Mouse (Mus musculus) kidney, postnatal 0 days (tissue): Measurements from ENCODE around the gene Npnt. TPM values are rescaled to one million over a fixed set of nuclear protein-coding genes. Genes with fewer than 3 reads are reported as not detected.

Experiments used
- ATAC-seq: fragments of 200-750 bp; cut with Nextera tagmentation; replicated peaks from 2 replicates; pipeline ENCODE4 v1.8.0; 2017; ENCODE audit warnings: low read depth, moderate number of reproducible peaks, moderate TSS enrichment, moderate library complexity; ENCODE audit not compliant: low FRiP score
- DNase-seq: peaks from one replicate; pipeline ENCODE4 v3.0.0-alpha.2; 2016; ENCODE audit warnings: low spot score
- H3K27ac ChIP-seq: fragments of 300-500 bp; sonication (generic); 2 replicates; pipeline ENCODE4 v1.5.1; 2014; ENCODE audit warnings: mild to moderate bottlenecking
- H3K27me3 ChIP-seq: fragments of 300-500 bp; sonication (generic); 2 replicates; pipeline ENCODE4 v1.6.1; 2014; ENCODE audit warnings: low read length, mixed read lengths; ENCODE audit not compliant: insufficient read depth
- H3K36me3 ChIP-seq: fragments of 300-500 bp; sonication (generic); 2 replicates; pipeline ENCODE4 v1.6.1; 2014; ENCODE audit warnings: low read length, mixed read lengths; ENCODE audit not compliant: insufficient read depth
- H3K4me1 ChIP-seq: fragments of 300-500 bp; sonication (generic); replicated peaks from 2 replicates; pipeline ENCODE4 v1.6.1; 2014; ENCODE audit warnings: antibody characterized with exemption, low read length, mixed read lengths; ENCODE audit not compliant: insufficient read depth
- H3K4me2 ChIP-seq: fragments of 300-500 bp; sonication (generic); 2 replicates; pipeline ENCODE4 v1.6.1; 2014; ENCODE audit warnings: mild to moderate bottlenecking, low read length, moderate library complexity, mixed read lengths
- H3K4me3 ChIP-seq: fragments of 300-500 bp; sonication (generic); replicated peaks from 2 replicates; pipeline ENCODE4 v1.5.1; 2014; ENCODE audit warnings: low read depth, low read length
- H3K9ac ChIP-seq: fragments of 300-500 bp; sonication (generic); 2 replicates; pipeline ENCODE4 v1.6.1; 2014; ENCODE audit warnings: low read depth, low read length
- H3K9me3 ChIP-seq: fragments of 300-500 bp; sonication (generic); replicated peaks from 2 replicates; pipeline ENCODE4 v1.6.1; 2016; ENCODE audit warnings: low read length, inconsistent platforms, mixed read lengths
- CTCF ChIP-seq: IDR thresholded peaks from 2 replicates; pipeline ENCODE4 v1.5.1; 2016; ENCODE audit warnings: antibody characterized with exemption, low read depth, mild to moderate bottlenecking, moderate library complexity
- WGBS: fragments of 180-500 bp; shearing (Covaris S2); extraction: QIAGEN DNeasy Blood & Tissue Kit; methylation state at CpG from one replicate; pipeline ENCODE4 v1.1.7; 2014; 5-methylcytosine and 5-hydroxymethylcytosine counted together
- polyA plus RNA-seq: library from polyadenylated mRNA; unstranded; fragments of >200 nt; fragmentation: Nextera tagmentation; extraction: Ambion mirVana; gene quantifications from 2 replicates; pipeline ENCODE4 v1.2.1, GENCODE M21; 2015

Npnt gene
- polyA plus RNA-seq: 229 and 252 TPM in 2 replicates

DNA sequence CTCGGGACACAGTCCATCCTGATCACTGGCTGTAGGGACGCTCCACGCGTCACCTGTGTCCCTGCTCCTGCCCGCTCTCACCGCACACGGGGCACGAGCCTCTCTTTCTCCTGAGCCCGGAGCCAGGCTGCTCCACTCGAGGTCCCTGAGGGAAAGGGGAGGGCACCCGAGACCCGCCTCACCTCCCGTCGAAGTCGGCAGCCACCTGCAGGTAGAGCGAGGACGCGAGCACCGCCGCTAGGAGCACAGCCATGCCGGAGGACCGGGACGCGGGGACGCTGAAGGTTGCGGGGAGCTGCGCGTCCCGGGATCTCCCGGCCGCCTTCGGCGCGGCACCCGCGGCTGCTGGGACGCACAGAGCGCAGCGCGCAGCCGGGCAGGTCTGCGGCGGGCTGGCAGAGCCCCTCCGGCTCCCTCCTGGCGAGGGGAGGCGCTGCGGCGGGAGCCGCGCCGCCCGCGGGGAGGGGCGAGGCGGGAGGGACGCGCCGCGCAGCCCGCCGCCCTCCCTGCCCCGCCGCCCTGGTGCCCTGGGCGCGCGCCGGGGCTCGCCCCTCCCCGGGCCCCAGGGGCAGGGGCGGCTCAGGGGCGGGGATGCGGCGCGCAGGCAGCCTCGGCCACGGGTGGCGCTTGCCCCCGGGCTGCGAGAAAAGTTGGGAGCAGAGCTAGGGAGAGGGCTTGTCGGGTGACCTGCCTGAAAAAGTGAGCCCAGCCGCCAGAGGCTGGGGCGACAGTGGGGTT, at the start of gene Npnt:
TSS of gene Npnt (minus strand) at position 501 of the 738 bp plus-strand sequence.
- under 1% methylated on average over 60 of the region's 82 CpGs for WGBS

DNA sequence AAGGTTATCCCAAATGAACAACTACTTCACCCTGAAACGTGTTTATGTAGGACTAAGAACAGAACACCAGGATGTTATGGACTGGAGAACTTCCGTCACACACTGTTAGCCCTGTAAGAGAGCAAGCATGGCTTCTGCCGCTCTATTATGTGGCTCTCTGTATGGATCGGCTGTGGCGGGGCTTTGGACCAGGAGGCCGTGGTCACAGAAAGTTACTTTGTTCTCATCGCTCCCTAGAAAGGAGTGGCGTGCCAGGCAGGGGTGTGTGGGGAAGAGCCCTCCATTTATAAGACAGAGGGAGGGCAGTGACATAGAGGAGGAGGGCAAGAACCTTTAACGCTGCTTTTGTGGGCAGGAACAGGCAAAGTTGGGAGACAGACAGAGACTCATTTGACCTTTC, 46.2 kb upstream of the Npnt start:
- no peak for DNase-seq
- Histone ChIP-seq H3K36me3 (no peaks in the 10 kb centered on the region), H3K27ac (no peak overlapping the region), H3K9ac (no peak overlapping the region), H3K4me2 (no peak overlapping the region), H3K4me1 (no peaks in the 10 kb centered on the region), H3K9me3 (no peaks in the 10 kb centered on the region), H3K4me3 (no peak overlapping the region), H3K27me3 (no peaks in the 10 kb centered on the region)
- no peak for TF ChIP-seq CTCF
- ATAC-seq: no peak
- WGBS: 84% methylated on average over 9 of the region's 9 CpGs

More for the DNA sequence above, at the start of gene Npnt:
- Histone ChIP-seq H3K27me3 (no peaks in the 10 kb centered on the region), H3K4me2 (peak within 1 kb of the TSS; percentile 95), H3K27ac (peak within 1 kb of the TSS; percentile 73), H3K9me3 (no peaks in the 10 kb centered on the region), H3K4me1 (peaks cover 13% of the 10 kb centered on the region; the same call in 1 of the 2 replicates), H3K4me3 (peak within 1 kb of the TSS; percentile 79), H3K36me3 (no peaks in the 10 kb centered on the region), H3K9ac (peak within 1 kb of the TSS; percentile 74)
- ATAC-seq (peak; percentile 84), DNase-seq (peak; percentile 22)
- peak; percentile 21; the same call in 1 of the 2 replicates for TF ChIP-seq CTCF

DNA sequence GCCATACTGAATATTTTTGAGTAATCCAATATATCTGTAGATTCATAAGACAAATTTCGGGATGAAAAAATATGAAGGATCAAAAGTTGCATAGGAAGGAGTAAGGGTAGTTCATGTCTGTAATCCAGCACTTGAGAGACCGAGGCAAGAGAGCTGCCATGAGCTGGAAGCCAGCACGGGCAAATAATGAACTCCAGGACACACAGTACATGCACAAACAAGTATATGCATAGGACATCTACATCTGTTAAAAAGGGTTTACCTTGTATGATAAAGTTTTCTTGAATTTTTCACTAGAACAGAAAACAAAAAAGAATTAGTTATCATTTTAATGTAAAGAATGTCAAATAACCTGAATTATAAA, 45.8 kb upstream of the Npnt start:
- no peak overlapping the region for H3K4me3 ChIP-seq
- no peak overlapping the region for H3K9ac ChIP-seq
- no peaks in the 10 kb centered on the region for H3K4me1 ChIP-seq
- no peak overlapping the region for H3K27ac ChIP-seq
- DNase-seq: no peak
- no peaks in the 10 kb centered on the region for H3K36me3 ChIP-seq
- TF ChIP-seq CTCF: no peak
- H3K4me2 ChIP-seq: no peak overlapping the region
- 70% methylated on average over 3 of the region's 3 CpGs for WGBS
- ATAC-seq: no peak
- no peaks in the 10 kb centered on the region for H3K9me3 ChIP-seq
- H3K27me3 ChIP-seq: no peaks in the 10 kb centered on the region

DNA sequence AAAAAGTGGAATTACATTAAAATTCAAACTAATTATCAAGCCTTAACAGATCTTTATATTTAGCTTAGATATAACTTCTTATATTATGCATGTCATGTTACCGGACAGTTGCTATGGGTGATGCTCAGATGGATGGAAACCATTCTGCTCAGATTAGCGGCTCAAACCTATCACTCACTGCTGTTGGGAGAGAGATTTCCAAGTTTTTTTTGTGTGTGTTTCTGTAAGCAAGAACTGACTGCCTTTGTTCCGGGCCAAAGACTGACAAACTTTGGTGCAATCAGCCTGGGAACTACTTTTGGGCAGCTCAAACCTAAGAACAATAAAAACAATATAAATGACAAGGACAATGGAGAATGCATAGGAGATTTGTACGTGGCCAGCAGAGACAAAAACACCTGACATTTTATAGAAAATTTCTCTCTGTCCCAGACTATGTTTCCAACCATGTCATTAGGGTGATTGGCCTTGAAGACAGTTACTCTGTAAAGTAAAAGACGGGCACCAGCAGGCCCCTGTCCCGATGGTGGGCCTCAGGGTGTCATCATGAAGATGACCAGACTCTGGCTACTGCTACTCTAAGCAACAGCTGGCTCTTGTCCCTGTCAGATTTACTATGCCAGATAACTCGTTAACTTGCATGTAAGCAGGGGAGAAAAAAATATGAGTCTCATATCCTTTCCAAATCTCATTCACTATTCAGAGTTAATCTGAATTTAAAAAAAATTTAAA, 45.2 kb upstream of the Npnt start:
- no peak overlapping the region for H3K4me3 ChIP-seq
- no peak overlapping the region for H3K27ac ChIP-seq
- TF ChIP-seq CTCF: no peak
- no peak overlapping the region for H3K4me2 ChIP-seq
- no peak overlapping the region for H3K9ac ChIP-seq
- H3K27me3 ChIP-seq: no peaks in the 10 kb centered on the region
- ATAC-seq: no peak; the same call in 1 of the 2 replicates
- H3K9me3 ChIP-seq: no peaks in the 10 kb centered on the region
- H3K4me1 ChIP-seq: no peaks in the 10 kb centered on the region
- no peaks in the 10 kb centered on the region for H3K36me3 ChIP-seq
- 70% methylated on average over 7 of the region's 7 CpGs for WGBS
- peak; percentile 69 for DNase-seq

DNA sequence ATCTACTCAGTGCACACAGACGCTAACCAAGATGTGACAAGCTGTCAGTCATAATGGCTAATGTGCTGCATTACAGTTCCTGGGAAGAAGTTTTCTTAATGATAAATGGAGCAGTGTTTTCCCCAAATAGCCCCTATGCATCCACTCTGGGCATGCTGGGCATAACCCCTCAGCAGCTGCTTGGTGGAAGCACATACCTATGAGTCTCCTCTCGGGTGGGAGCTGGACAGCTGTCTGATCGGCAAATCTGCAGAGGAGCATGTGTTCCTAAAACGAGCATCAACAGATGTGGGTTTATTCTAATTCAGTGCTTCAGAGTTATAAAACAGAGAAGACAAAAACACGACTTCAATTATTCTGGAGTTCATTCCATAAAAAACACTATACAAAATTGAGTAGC, 36.1 kb upstream of the Npnt start:
- DNase-seq: no peak
- ATAC-seq: no peak

DNA sequence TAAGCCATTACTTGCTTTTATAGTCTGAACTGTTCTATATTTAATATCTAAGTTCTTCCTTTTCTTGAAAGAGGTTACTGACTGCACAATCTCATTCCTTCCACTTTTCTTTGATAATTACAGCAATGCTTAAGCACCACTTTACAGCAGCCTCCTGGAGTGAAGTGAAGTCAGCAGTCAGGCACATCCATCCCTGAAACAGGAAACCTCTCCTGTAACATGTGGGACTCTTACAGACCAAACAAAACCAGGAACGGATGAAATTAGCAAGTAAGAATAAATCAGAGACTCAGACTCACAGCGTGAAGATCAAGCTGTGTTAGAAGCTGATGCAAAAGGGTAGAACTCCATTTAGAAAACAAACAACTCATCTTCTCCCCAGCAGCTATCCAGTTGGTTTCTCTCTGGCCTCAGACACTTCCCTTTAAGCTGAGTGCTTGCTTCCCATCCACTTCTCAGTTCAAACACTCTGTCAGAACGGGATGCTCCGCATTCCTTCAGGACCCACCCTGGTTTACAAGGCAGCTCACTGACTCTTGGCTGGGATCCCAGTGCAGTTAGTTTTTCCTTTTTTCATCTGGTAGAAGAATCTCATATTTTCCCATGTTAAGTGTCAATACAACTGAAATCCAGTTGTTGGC, 33.9 kb upstream of the Npnt start:
- no peak for TF ChIP-seq CTCF
- 14% methylated on average over 4 of the region's 4 CpGs for WGBS
- peak; percentile 77 for DNase-seq
- peaks cover 4% of the 10 kb centered on the region for H3K36me3 ChIP-seq
- H3K9ac ChIP-seq: no peak overlapping the region
- H3K4me2 ChIP-seq: no peak overlapping the region
- no peaks in the 10 kb centered on the region for H3K27me3 ChIP-seq
- H3K4me1 ChIP-seq: no peaks in the 10 kb centered on the region
- no peak overlapping the region for H3K4me3 ChIP-seq
- H3K9me3 ChIP-seq: no peaks in the 10 kb centered on the region
- ATAC-seq: no peak
- H3K27ac ChIP-seq: peak overlapping the region; percentile 14; the same call in 1 of the 2 replicates

More for the DNA sequence above, 36.1 kb upstream of the Npnt start:
- Histone ChIP-seq H3K4me3 (no peak overlapping the region), H3K4me2 (no peak overlapping the region), H3K9me3 (no peaks in the 10 kb centered on the region), H3K36me3 (peaks cover 4% of the 10 kb centered on the region), H3K9ac (no peak overlapping the region), H3K27me3 (no peaks in the 10 kb centered on the region), H3K4me1 (no peaks in the 10 kb centered on the region), H3K27ac (no peak overlapping the region)
- TF ChIP-seq CTCF: no peak
- 88% methylated on average over 5 of the region's 5 CpGs for WGBS
